Comparison of ENCODE assay signal across 9 mouse cellular contexts in the genomic region with DNA sequence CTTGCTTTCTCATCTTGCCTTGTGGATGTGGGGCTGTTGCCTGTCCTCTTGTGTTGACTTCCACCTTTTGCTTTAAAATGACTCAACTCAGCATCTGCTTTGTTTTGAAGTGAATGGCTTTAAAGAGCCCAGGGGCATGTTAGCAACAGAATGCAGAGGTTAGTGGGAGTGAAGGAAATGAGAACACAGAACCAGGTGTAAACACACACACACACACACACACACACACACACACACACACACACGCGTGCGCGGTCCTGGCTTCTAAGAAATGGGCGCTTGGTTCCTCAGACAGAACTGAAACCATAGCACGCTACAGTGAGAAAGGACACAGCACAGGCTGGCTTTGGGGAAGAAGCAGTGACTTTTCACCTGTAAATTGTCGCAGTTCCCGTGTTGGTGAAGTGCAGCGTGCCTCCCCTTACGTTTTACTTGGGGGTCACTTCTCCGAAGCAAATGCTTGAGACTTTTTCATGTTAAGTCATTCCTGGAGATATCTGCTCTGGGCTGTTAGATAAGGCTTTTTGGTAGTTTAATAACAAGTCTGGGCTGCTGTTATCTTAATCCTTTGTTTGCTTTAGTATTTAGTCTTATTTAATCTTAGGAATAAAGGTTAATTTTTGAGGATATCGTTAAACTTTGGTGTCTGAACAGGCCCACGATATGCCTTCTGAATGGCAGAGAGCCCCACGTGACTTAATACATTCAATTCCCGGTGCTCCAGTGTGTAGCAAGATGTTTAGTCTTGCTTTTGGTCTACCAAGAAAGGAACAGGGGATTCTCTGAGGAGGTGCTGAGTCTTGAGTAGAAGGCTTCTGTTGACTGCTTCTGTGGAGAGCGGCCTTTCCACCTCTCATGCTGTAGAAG. TPM values are rescaled to one million over a fixed set of nuclear protein-coding genes. Genes with fewer than 3 reads are reported as not detected.
A peak's percentile ranks its signal among the peaks of the same experiment; 100 is the strongest.
DNase-seq lines count a peak whose midpoint lies in the region; ATAC-seq and TF ChIP-seq lines count a peak whose summit lies in the region.
"Had no signal": no experiment of that assay in that cellular context is flagged by ENCODE, and none has a peak within 500 bp of the region (broad histone marks: within the 10 kb centered on the region; RNA-seq: fewer than 3 reads in every experiment).

No protein-coding gene starts in this region.

- H3K4me1 ChIP-seq in heart, embryonic 10.5 days = peaks cover 79% of the 10 kb centered on the region
- peaks cover 70% of the 10 kb centered on the region for H3K4me1 ChIP-seq in heart, embryonic 11.5 days (ENCODE audit: control insufficient read depth, insufficient read depth, low read length)
- peaks cover 84% of the 10 kb centered on the region for H3K4me1 ChIP-seq in G1E (ENCODE audit: insufficient read depth, low read depth, low read length)
- H3K4me1 ChIP-seq in limb, embryonic 10.5 days = peaks cover 62% of the 10 kb centered on the region
- H3K4me1 ChIP-seq in forebrain, embryonic 11.5 days (replicated peaks; ENCODE audit: control insufficient read depth, insufficient read depth, low read length) = peaks cover 16% of the 10 kb centered on the region

- no peak overlapping the region; the same call in 1 of the 2 replicates for H3K9ac ChIP-seq in heart, embryonic 11.5 days (ENCODE audit: low read depth, low read length)
- no peak overlapping the region for H3K9ac ChIP-seq in forebrain, embryonic 11.5 days (ENCODE audit: low read length)

- H3K4me3 ChIP-seq in heart, embryonic 10.5 days = no peak overlapping the region
- no peak overlapping the region for H3K4me3 ChIP-seq in heart, embryonic 11.5 days (ENCODE audit: low read depth, low read length)
- H3K4me3 ChIP-seq in G1E (ENCODE audit: low read depth, low read length) = peak overlapping the region; percentile 62
- no peak overlapping the region for H3K4me3 ChIP-seq in limb, embryonic 10.5 days
- H3K4me3 ChIP-seq in forebrain, embryonic 11.5 days (ENCODE audit: low read depth, low read length) = no peak overlapping the region
- H3K4me3 ChIP-seq: left cerebral cortex, adult 2 months had no signal

- peak overlapping the region; percentile 72; the same call in 1 of the 2 replicates for H3K27ac ChIP-seq in heart, embryonic 10.5 days
- no peak overlapping the region for H3K27ac ChIP-seq in heart, embryonic 11.5 days (ENCODE audit: low read depth, low read length)
- H3K27ac ChIP-seq in limb, embryonic 10.5 days = peak overlapping the region; percentile 72
- H3K27ac ChIP-seq in forebrain, embryonic 11.5 days (ENCODE audit: low read depth, low read length) = no peak overlapping the region
- H3K27ac ChIP-seq: left cerebral cortex, adult 2 months had no signal

- 62% methylated on average over 16 of the region's 16 CpGs for WGBS in heart, embryonic 10.5 days
- 57% methylated on average over 16 of the region's 16 CpGs for WGBS in heart, embryonic 11.5 days (ENCODE audit: insufficient replicate concordance)
- 90% methylated on average over 16 of the region's 16 CpGs for WGBS in limb, embryonic 10.5 days
- WGBS in forebrain, embryonic 11.5 days = 85% methylated on average over 16 of the region's 16 CpGs

- H3K9me3 ChIP-seq in heart, embryonic 10.5 days = no peaks in the 10 kb centered on the region
- no peaks in the 10 kb centered on the region for H3K9me3 ChIP-seq in heart, embryonic 11.5 days (replicated peaks; ENCODE audit: control insufficient read depth, low read length)
- no peaks in the 10 kb centered on the region for H3K9me3 ChIP-seq in G1E (replicated peaks)
- H3K9me3 ChIP-seq in limb, embryonic 10.5 days (replicated peaks) = no peaks in the 10 kb centered on the region
- H3K9me3 ChIP-seq in forebrain, embryonic 11.5 days (ENCODE audit: control insufficient read depth, low read length) = no peaks in the 10 kb centered on the region

- TF ChIP-seq CTCF in G1E (IDR thresholded peaks at IDR 0.05; ENCODE audit: low read depth, low read length) = no peak

- DNase-seq in heart, embryonic 10.5 days (ENCODE audit: low spot score) = peak; percentile 69
- peak; percentile 69 for DNase-seq in G1E (ENCODE audit: low spot score)
- no peak for DNase-seq in limb, embryonic 10.5 days (ENCODE audit: low spot score)
- DNase-seq in forebrain, embryonic 11.5 days (ENCODE audit: low spot score) = no peak
- no peak for DNase-seq in embryo, embryonic 9.5 days (ENCODE audit: extremely low spot score)
- no peak for DNase-seq in neural tube, embryonic 10.5 days (ENCODE audit: extremely low spot score, low spot score)

- no peaks in the 10 kb centered on the region for H3K27me3 ChIP-seq in heart, embryonic 10.5 days (ENCODE audit: insufficient read depth, poor library complexity, severe bottlenecking)
- H3K27me3 ChIP-seq in heart, embryonic 11.5 days (ENCODE audit: control insufficient read depth, insufficient read depth, low read length) = no peaks in the 10 kb centered on the region
- H3K27me3 ChIP-seq in G1E (ENCODE audit: insufficient read depth, low read length) = no peaks in the 10 kb centered on the region
- H3K27me3 ChIP-seq in limb, embryonic 10.5 days (ENCODE audit: low read depth, poor library complexity, severe bottlenecking) = no peaks in the 10 kb centered on the region
- no peaks in the 10 kb centered on the region for H3K27me3 ChIP-seq in forebrain, embryonic 11.5 days (ENCODE audit: control insufficient read depth, insufficient read depth, low read length)

- H3K4me2 ChIP-seq in heart, embryonic 11.5 days = no peak overlapping the region
- H3K4me2 ChIP-seq in forebrain, embryonic 11.5 days (ENCODE audit: low read depth, low read length, severe bottlenecking) = no peak overlapping the region

- no peak for ATAC-seq in heart, embryonic 11.5 days (replicated peaks; ENCODE audit: insufficient number of reproducible peaks, low FRiP score, low TSS enrichment)
- peak; percentile 73 for ATAC-seq in G1E (ENCODE audit: extremely low read depth, insufficient number of reproducible peaks, low FRiP score, poor library complexity, severe bottlenecking)
- peak; percentile 87 for ATAC-seq in neutrophil, adult 5-6 weeks (ENCODE audit: extremely low read depth, insufficient number of reproducible peaks, low FRiP score, poor library complexity, severe bottlenecking)
- no peak for ATAC-seq in forebrain, embryonic 11.5 days (replicated peaks; ENCODE audit: low FRiP score)

- no peaks in the 10 kb centered on the region for H3K36me3 ChIP-seq in heart, embryonic 10.5 days
- H3K36me3 ChIP-seq in heart, embryonic 11.5 days (ENCODE audit: control insufficient read depth, insufficient read depth, low read length) = no peaks in the 10 kb centered on the region
- peaks cover 80% of the 10 kb centered on the region for H3K36me3 ChIP-seq in G1E (replicated peaks)
- H3K36me3 ChIP-seq in limb, embryonic 10.5 days = no peaks in the 10 kb centered on the region
- no peaks in the 10 kb centered on the region for H3K36me3 ChIP-seq in forebrain, embryonic 11.5 days (ENCODE audit: control insufficient read depth, insufficient read depth, low read length)

RNA-seq across cellular contexts. Expression of gene Sipa1l1, which starts 20.8 kb away (rescaled TPM):
- polyA plus RNA-seq in heart, embryonic 10.5 days (2016; fragmentation: Nextera tagmentation; extraction: Ambion mirVana) = 35.2 and 37.0 TPM in 2 replicates
- 33.5 and 37.2 TPM in 2 replicates for polyA plus RNA-seq in heart, embryonic 11.5 days (2014; fragmentation: Nextera tagmentation; extraction: Ambion mirVana)
- total RNA-seq in G1E (2014; fragmentation: Nextera tagmentation) = 330 and 365 TPM in 2 replicates
- total RNA-seq in G1E (2017) = 145 and 161 TPM in 2 replicates
- 107 and 141 TPM in 2 replicates for polyA plus RNA-seq in G1E (2012)
- 28.3 and 37.0 TPM in 2 replicates for polyA plus RNA-seq in limb, embryonic 10.5 days (2016; fragmentation: Nextera tagmentation; extraction: Ambion mirVana)
- 63.7 and 69.6 TPM in 2 replicates for total RNA-seq in neutrophil, adult 5-6 weeks (2017)
- polyA plus RNA-seq in forebrain, embryonic 11.5 days (2014; fragmentation: Nextera tagmentation; extraction: Ambion mirVana) = 43.2 and 48.5 TPM in 2 replicates

Comparison
In these comparisons a context has a peak if more than half of its experiments do, and no peak if none do; other contexts are left out.
1. H3K27ac ChIP-seq: peak in heart, embryonic 10.5 days (single experiment) and limb, embryonic 10.5 days (single experiment); none in heart, embryonic 11.5 days (single experiment) and forebrain, embryonic 11.5 days (single experiment).
2. DNase-seq: peak in heart, embryonic 10.5 days (single experiment) and G1E (single experiment); none in limb, embryonic 10.5 days (single experiment), forebrain, embryonic 11.5 days (single experiment), embryo, embryonic 9.5 days (single experiment) and neural tube, embryonic 10.5 days (single experiment).
3. ATAC-seq: peak in G1E (single experiment) and neutrophil, adult 5-6 weeks (single experiment); none in heart, embryonic 11.5 days (single experiment) and forebrain, embryonic 11.5 days (single experiment).